Mouse (Mus musculus): ENCODE results near the gene Bri3. TPM values are rescaled to one million over a fixed set of nuclear protein-coding genes. Genes with fewer than 3 reads are reported as not detected.

Gene Bri3
- total RNA-seq, 2 experiments from 2014 or later, result 12.2 to 29.1 TPM

- ATAC-seq (replicated peaks; ENCODE audit: poor library complexity, severe bottlenecking), result no peak
Observed at GRCm38 (mm10) chr5:144483659-144484375, 239.6 kb downstream of the Bri3 start.

GRCm38 (mm10) chr5:144491308-144491707 lies 247.1 kb downstream of the Bri3 start:
- ATAC-seq (replicated peaks; ENCODE audit: poor library complexity, severe bottlenecking), result no peak

Other genes with a start within 250 kb of the Bri3 start
- gene Ccz1, start 229.6 kb upstream of the Bri3 start, total RNA-seq (2014; fragmentation: Nextera tagmentation), result 99.9 and 103 TPM in 2 replicates
- gene Ccz1, start 229.6 kb upstream of the Bri3 start, total RNA-seq (2017), result 121 and 139 TPM in 2 replicates
- gene Ocm, start 217.8 kb upstream of the Bri3 start, total RNA-seq (2014; fragmentation: Nextera tagmentation), result not detected in 2 replicates
- gene Ocm, start 217.8 kb upstream of the Bri3 start, total RNA-seq (2017), result not detected in 2 replicates
- gene Lmtk2, start 144.0 kb upstream of the Bri3 start, total RNA-seq (2014; fragmentation: Nextera tagmentation), result 7.2 and 7.3 TPM in 2 replicates
- 6.5 and 7.2 TPM in 2 replicates for gene Lmtk2, start 144.0 kb upstream of the Bri3 start, total RNA-seq (2017)
- 3.5 and 4.4 TPM in 2 replicates for gene Bhlha15, start 54.2 kb upstream of the Bri3 start, total RNA-seq (2014; fragmentation: Nextera tagmentation)
- 1.3 and 1.9 TPM in 2 replicates for gene Bhlha15, start 54.2 kb upstream of the Bri3 start, total RNA-seq (2017)
- gene Tecpr1, start 20.8 kb upstream of the Bri3 start, total RNA-seq (2014; fragmentation: Nextera tagmentation), result 1.4 and 6.1 TPM in 2 replicates
- gene Tecpr1, start 20.8 kb upstream of the Bri3 start, total RNA-seq (2017), result 1.1 and 3.3 TPM in 2 replicates
- gene Baiap2l1, start 113.7 kb downstream of the Bri3 start, total RNA-seq (2014; fragmentation: Nextera tagmentation), result not detected in 2 replicates
- gene Baiap2l1, start 113.7 kb downstream of the Bri3 start, total RNA-seq (2017), result not detected in 2 replicates

Measured in granulocyte monocyte progenitor cell, adult 5-6 weeks (primary cell).